Mouse (Mus musculus) embryonic facial prominence, embryonic 11.5 days (tissue): ENCODE measurements at regions not wholly inside any gene's neighbourhood (a gene's known extent, or its start where the extent isn't known, plus 50 kb on each side); places are given as distances from the start of the nearest gene placed in this dataset.

Source experiments
- ATAC-seq: fragments of 200-750 bp; cut with Nextera tagmentation; replicated peaks from 2 replicates; pipeline ENCODE4 v1.8.0; 2017; ENCODE audit warnings: low read depth; ENCODE audit not compliant: insufficient number of reproducible peaks, low FRiP score, low TSS enrichment
- DNase-seq: peaks from one replicate; pipeline ENCODE4 v3.0.0-alpha.2; 2015; ENCODE audit warnings: low spot score
- H3K27ac ChIP-seq: fragments of 300-500 bp; sonication (generic); replicated peaks from 2 replicates; pipeline ENCODE4 v1.5.1; 2014; ENCODE audit warnings: mild to moderate bottlenecking, low read depth, low read length, control low read depth
- H3K27me3 ChIP-seq: fragments of 300-500 bp; sonication (generic); 2 replicates; pipeline ENCODE4 v1.6.1; 2014; ENCODE audit warnings: mild to moderate bottlenecking, low read length, moderate library complexity, mixed read lengths; ENCODE audit not compliant: control insufficient read depth, insufficient read depth
- H3K36me3 ChIP-seq: fragments of 300-500 bp; sonication (generic); replicated peaks from 2 replicates; pipeline ENCODE4 v1.6.1; 2014; ENCODE audit warnings: low read depth, mild to moderate bottlenecking, low read length, moderate library complexity, mixed read lengths; ENCODE audit not compliant: control insufficient read depth, insufficient read depth
- H3K4me1 ChIP-seq: fragments of 300-500 bp; sonication (generic); 2 replicates; pipeline ENCODE4 v1.6.1; 2014; ENCODE audit warnings: low read length, mixed read lengths; ENCODE audit not compliant: control insufficient read depth, insufficient read depth
- H3K4me2 ChIP-seq: fragments of 300-500 bp; sonication (generic); 2 replicates; pipeline ENCODE4 v1.6.1; 2014; ENCODE audit warnings: low read depth, mild to moderate bottlenecking, control low read depth, low read length, moderate library complexity
- H3K4me3 ChIP-seq: fragments of 300-500 bp; sonication (generic); 2 replicates; pipeline ENCODE4 v1.5.1; 2014; ENCODE audit warnings: low read depth, low read length, control low read depth
- H3K9ac ChIP-seq: fragments of 300-500 bp; sonication (generic); replicated peaks from 2 replicates; pipeline ENCODE4 v1.6.1; 2014; ENCODE audit warnings: mild to moderate bottlenecking, control low read depth, low read length
- H3K9me3 ChIP-seq: fragments of 300-500 bp; sonication (generic); replicated peaks from 2 replicates; pipeline ENCODE4 v1.6.1; 2016; ENCODE audit warnings: mild to moderate bottlenecking, low read length, inconsistent platforms, mixed read lengths; ENCODE audit not compliant: control insufficient read depth
- WGBS: fragments of 180-500 bp; shearing (Covaris S2); extraction: QIAGEN DNeasy Blood & Tissue Kit; methylation state at CpG from one replicate; pipeline ENCODE4 v1.1.7; 2014; 5-methylcytosine and 5-hydroxymethylcytosine counted together

- no peaks in the 10 kb centered on the region for H3K36me3 ChIP-seq
- no peaks in the 10 kb centered on the region for H3K27me3 ChIP-seq
- H3K9ac ChIP-seq: no peak overlapping the region
- H3K4me2 ChIP-seq: no peak overlapping the region
- H3K27ac ChIP-seq: no peak overlapping the region
- no peaks in the 10 kb centered on the region for H3K9me3 ChIP-seq
- H3K4me3 ChIP-seq: no peak overlapping the region
- H3K4me1 ChIP-seq: no peaks in the 10 kb centered on the region
- DNase-seq: no peak
- 54% methylated on average over 3 of the region's 3 CpGs for WGBS
- no peak for ATAC-seq
These were observed 90.4 kb downstream of the Otol1 start for GRCm38 (mm10) chr3:70097813-70098212.

DNA sequence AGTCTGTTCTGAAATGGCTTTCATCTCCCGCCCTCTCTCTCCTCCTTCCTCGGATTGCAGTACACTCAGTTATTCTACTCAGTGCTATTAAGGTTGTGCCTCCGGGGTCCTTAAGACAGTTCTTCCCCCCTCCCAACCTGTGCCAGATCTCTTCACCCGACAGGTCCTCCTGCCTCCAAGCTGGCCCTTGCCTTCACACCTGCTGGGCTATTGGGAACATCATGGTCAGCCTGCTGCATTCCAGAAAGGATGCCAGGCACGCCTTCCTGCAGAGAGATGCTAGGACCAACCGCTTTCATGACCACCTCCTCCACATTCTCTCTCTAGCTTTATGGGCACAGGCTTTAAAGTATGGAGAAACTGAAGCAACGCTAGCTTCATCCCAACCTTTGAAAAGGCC, 94.7 kb downstream of the Otol1 start:
- DNase-seq: no peak
- H3K27ac ChIP-seq: no peak overlapping the region
- H3K27me3 ChIP-seq: no peaks in the 10 kb centered on the region
- no peak for ATAC-seq
- H3K4me2 ChIP-seq: no peak overlapping the region
- no peaks in the 10 kb centered on the region for H3K4me1 ChIP-seq
- WGBS: 60% methylated on average over 7 of the region's 7 CpGs
- H3K9me3 ChIP-seq: no peaks in the 10 kb centered on the region
- H3K9ac ChIP-seq: no peak overlapping the region
- no peaks in the 10 kb centered on the region for H3K36me3 ChIP-seq
- H3K4me3 ChIP-seq: no peak overlapping the region

GRCm38 (mm10) chr3:70102593-70103213, 95.3 kb downstream of the Otol1 start:
- 84% methylated on average over 9 of the region's 10 CpGs for WGBS
- Histone ChIP-seq H3K9ac (no peak overlapping the region), H3K9me3 (no peaks in the 10 kb centered on the region), H3K4me1 (no peaks in the 10 kb centered on the region), H3K27me3 (no peaks in the 10 kb centered on the region), H3K4me3 (no peak overlapping the region), H3K4me2 (no peak overlapping the region), H3K36me3 (no peaks in the 10 kb centered on the region), H3K27ac (no peak overlapping the region)
- ATAC-seq: no peak
- no peak for DNase-seq

- Histone ChIP-seq H3K9ac (peak overlapping the region; percentile 53), H3K4me1 (no peaks in the 10 kb centered on the region), H3K27me3 (no peaks in the 10 kb centered on the region), H3K27ac (no peak overlapping the region), H3K4me3 (peak overlapping the region; percentile 26), H3K9me3 (no peaks in the 10 kb centered on the region), H3K36me3 (no peaks in the 10 kb centered on the region), H3K4me2 (peak overlapping the region; percentile 53)
- ATAC-seq (no peak), DNase-seq (peak; percentile 92)
- 8% methylated on average over 21 of the region's 21 CpGs for WGBS
These were observed 96.8 kb downstream of the Otol1 start for GRCm38 (mm10) chr3:70103983-70104827.

- Histone ChIP-seq H3K27ac (no peak overlapping the region), H3K4me1 (no peaks in the 10 kb centered on the region), H3K9me3 (no peaks in the 10 kb centered on the region), H3K4me2 (no peak overlapping the region), H3K9ac (no peak overlapping the region), H3K36me3 (no peaks in the 10 kb centered on the region), H3K27me3 (no peaks in the 10 kb centered on the region), H3K4me3 (no peak overlapping the region)
- ATAC-seq (0 out of 2 replicates have a peak, but pooled peaks have one; percentile 41), DNase-seq (peak; percentile 88)
- WGBS: 13% methylated on average over 7 of the region's 7 CpGs
These were observed 97.5 kb downstream of the Otol1 start for GRCm38 (mm10) chr3:70104828-70105399.

DNA sequence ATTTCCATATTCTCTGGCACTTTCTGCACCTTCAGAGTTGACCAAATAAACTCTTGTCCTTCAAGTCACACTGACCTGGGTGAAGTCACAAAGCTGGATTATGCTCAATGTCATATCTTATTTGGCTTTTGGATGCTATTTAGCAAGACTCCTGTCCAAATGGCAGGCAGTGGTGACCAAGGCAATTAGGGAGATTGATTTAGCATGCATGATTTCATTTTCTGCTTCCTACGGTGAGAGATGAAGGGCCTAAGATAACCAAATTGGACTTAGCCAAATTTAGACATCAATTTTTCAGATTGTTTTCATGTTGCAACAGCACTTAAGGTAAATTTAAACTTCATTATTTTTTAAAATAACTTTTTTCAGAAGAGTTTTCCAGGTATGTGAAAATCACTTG, 98.1 kb downstream of the Otol1 start:
- peak; percentile 2 for DNase-seq
- no peak for ATAC-seq
- Histone ChIP-seq H3K4me2 (no peak overlapping the region), H3K9me3 (no peaks in the 10 kb centered on the region), H3K9ac (no peak overlapping the region), H3K36me3 (no peaks in the 10 kb centered on the region), H3K27me3 (no peaks in the 10 kb centered on the region), H3K27ac (no peak overlapping the region), H3K4me1 (no peaks in the 10 kb centered on the region), H3K4me3 (no peak overlapping the region)
- WGBS: 63% methylated on average over 1 of the region's 1 CpGs

DNA sequence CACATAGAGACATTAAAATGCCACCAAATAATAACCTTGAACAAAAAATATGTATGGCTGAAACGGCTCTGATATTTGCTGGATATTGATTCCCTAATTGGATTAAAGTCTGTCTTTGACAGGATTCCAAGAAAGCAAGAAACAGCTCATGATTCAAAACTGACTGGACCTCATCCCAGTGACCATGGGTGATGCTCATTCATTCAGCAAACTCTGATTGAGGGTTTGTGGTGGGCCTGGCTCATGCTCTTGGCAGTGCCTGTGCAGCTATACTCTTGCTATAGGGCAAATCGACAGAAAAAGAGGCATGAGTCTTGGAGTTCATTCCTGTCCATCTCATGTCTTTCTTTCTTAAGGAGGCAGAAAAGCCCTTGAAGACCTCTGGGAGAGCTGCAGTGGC, 98.7 kb downstream of the Otol1 start:
- DNase-seq (no peak), ATAC-seq (no peak)
- H3K4me3 ChIP-seq: no peak overlapping the region
- H3K27ac ChIP-seq: no peak overlapping the region
- H3K9me3 ChIP-seq: no peaks in the 10 kb centered on the region
- H3K4me1 ChIP-seq: no peaks in the 10 kb centered on the region
- H3K9ac ChIP-seq: no peak overlapping the region
- 79% methylated on average over 2 of the region's 2 CpGs for WGBS
- no peaks in the 10 kb centered on the region for H3K36me3 ChIP-seq
- H3K4me2 ChIP-seq: no peak overlapping the region
- no peaks in the 10 kb centered on the region for H3K27me3 ChIP-seq

DNA sequence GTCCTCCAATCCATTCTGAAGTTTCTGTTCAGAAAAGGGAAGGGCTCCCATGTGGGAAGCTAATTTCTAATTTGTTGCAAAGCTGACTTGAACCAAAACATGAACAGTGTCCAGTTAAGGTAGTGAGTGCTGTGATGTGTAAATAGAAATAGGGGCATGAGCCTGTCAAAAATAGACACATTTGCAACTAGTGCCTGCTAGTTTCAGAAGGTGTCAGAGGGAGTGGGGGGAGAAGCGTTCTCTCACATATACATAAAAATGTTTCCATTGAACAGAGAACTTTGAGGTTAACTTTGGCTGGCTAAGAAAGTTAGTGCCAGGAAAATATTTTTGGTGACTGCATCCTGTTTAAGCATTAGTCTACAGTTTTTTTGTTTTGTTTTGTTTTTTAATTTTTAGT, 118.8 kb downstream of the Otol1 start:
- WGBS: 93% methylated on average over 1 of the region's 1 CpGs
- Histone ChIP-seq H3K36me3 (no peaks in the 10 kb centered on the region), H3K27me3 (no peaks in the 10 kb centered on the region), H3K4me2 (no peak overlapping the region), H3K4me3 (no peak overlapping the region), H3K27ac (no peak overlapping the region), H3K9ac (no peak overlapping the region), H3K4me1 (no peaks in the 10 kb centered on the region), H3K9me3 (no peaks in the 10 kb centered on the region)
- DNase-seq: no peak
- no peak for ATAC-seq
